Mouse (Mus musculus) limb, embryonic 12.5 days (tissue): ENCODE measurements around the gene Prkce. TPM values are rescaled to one million over a fixed set of nuclear protein-coding genes. Genes with fewer than 3 reads are reported as not detected.

Experiments used
- ATAC-seq: fragments of 200-750 bp; cut with Nextera tagmentation; 2 replicates; pipeline ENCODE4 v1.8.0; 2017; ENCODE audit warnings: low read depth, moderate TSS enrichment; ENCODE audit not compliant: insufficient number of reproducible peaks, insufficient read depth, low FRiP score, low TSS enrichment
- H3K27ac ChIP-seq: fragments of 300-500 bp; sonication (generic); 2 replicates; pipeline ENCODE4 v1.5.1; 2016; ENCODE audit warnings: mild to moderate bottlenecking, moderate library complexity
- H3K27me3 ChIP-seq: fragments of 300-500 bp; sonication (generic); 2 replicates; pipeline ENCODE4 v1.6.1; 2016; ENCODE audit warnings: mild to moderate bottlenecking, moderate library complexity
- H3K36me3 ChIP-seq: fragments of 300-500 bp; sonication (generic); 2 replicates; pipeline ENCODE4 v1.6.1; 2016; ENCODE audit warnings: mild to moderate bottlenecking, moderate library complexity
- H3K4me1 ChIP-seq: fragments of 300-500 bp; sonication (generic); replicated peaks from 2 replicates; pipeline ENCODE4 v1.6.1; 2016
- H3K4me2 ChIP-seq: fragments of 300-500 bp; sonication (generic); 2 replicates; pipeline ENCODE4 v1.6.1; 2016; ENCODE audit warnings: mild to moderate bottlenecking, moderate library complexity
- H3K4me3 ChIP-seq: fragments of 300-500 bp; sonication (generic); replicated peaks from 2 replicates; pipeline ENCODE4 v1.5.1; 2016; ENCODE audit warnings: mild to moderate bottlenecking
- H3K9ac ChIP-seq: fragments of 300-500 bp; sonication (generic); replicated peaks from 2 replicates; pipeline ENCODE4 v1.6.1; 2016; ENCODE audit warnings: mild to moderate bottlenecking, moderate library complexity
- H3K9me3 ChIP-seq: fragments of 300-500 bp; sonication (generic); 2 replicates; pipeline ENCODE4 v1.6.1; 2016; ENCODE audit warnings: mild to moderate bottlenecking, moderate library complexity
- WGBS: fragments of 180-500 bp; shearing (Covaris S2); methylation state at CpG from one replicate; pipeline ENCODE4 v1.1.7; 2016; 5-methylcytosine and 5-hydroxymethylcytosine counted together
- polyA plus RNA-seq: library from polyadenylated mRNA; unstranded; fragments of >200 nt; fragmentation: Nextera tagmentation; extraction: Ambion mirVana; gene quantifications from 2 replicates; pipeline ENCODE4 v1.2.1, GENCODE M21; 2016

Prkce gene
- polyA plus RNA-seq, 1 experiment from 2014 or later, result 7.7 TPM

DNA sequence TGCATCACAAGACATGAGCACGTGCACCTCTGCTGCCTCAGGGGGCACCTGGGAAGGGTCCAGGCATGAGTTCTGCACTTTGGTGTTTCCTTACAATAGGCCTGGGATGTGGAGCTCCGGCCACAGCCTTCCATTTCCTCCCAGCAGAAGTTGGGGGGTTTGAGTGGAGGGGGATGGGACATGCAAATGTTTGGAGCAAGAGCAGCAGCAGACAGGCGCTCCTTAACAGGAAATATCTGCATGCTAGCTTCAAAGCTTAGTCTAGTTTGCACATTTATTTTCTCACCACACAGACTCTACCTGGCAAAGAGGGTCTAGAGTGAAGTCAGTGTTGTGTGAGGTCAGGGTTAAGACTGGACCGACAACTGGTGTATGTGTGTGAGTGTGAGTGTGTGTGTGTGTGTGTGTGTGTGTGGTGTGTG, 169.1 kb downstream of the Prkce start:
- peak overlapping the region; percentile 41; the same call in 1 of the 2 replicates for H3K27ac ChIP-seq

DNA sequence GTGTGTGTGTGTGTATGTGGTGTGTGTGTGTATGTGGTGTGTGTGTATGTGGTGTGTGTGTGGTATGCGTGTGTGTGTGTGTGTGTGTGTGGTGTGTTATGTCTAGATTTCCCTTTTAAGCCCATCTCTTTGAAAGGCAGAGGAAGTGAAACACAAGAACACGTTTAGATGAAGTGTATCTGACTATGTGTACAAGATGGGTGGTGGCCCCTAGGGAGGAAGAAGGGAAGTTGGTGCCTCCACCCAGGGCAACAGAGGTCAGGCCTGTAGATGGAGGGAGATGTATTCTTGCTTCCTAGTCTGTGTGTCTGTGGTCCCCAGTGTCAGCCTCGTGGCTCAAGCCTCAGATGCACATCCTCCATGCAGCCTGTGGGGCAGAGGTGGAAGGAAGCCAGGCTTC, 169.5 kb downstream of the Prkce start:
- H3K4me1 ChIP-seq, result peaks cover 14% of the 10 kb centered on the region
- no peak overlapping the region for H3K4me3 ChIP-seq
- H3K27ac ChIP-seq, result peak overlapping the region; percentile 41; the same call in 1 of the 2 replicates
- H3K9ac ChIP-seq, result no peak overlapping the region
- 70% methylated on average over 3 of the region's 3 CpGs for WGBS
- no peak for ATAC-seq
- no peaks in the 10 kb centered on the region for H3K36me3 ChIP-seq
- H3K27me3 ChIP-seq, result no peaks in the 10 kb centered on the region
- no peak overlapping the region for H3K4me2 ChIP-seq
- H3K9me3 ChIP-seq, result no peaks in the 10 kb centered on the region

More for the DNA sequence above, 169.1 kb downstream of the Prkce start:
- Histone ChIP-seq H3K4me1 (peaks cover 16% of the 10 kb centered on the region), H3K9me3 (no peaks in the 10 kb centered on the region), H3K9ac (no peak overlapping the region), H3K4me2 (no peak overlapping the region), H3K4me3 (no peak overlapping the region), H3K27me3 (no peaks in the 10 kb centered on the region), H3K36me3 (no peaks in the 10 kb centered on the region)
- 53% methylated on average over 4 of the region's 4 CpGs for WGBS
- no peak for ATAC-seq

DNA sequence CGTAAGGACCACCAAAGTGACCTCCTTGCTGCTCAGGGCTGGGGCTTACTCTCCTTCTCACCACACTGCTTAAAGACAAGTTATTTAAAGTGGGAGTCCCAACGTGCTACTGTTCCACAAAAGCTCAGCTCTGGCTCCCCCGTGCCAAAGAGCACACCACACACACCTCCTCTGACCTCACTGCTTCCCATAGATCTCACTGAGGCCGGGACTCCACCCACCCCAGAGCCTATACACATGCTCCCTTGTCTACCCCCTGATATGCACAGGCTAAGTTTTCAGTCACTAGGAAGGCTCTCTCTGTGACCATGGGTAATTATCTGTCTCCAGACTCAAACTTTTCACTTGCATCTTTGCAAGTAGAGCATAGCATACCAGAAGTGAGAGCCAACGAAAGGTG, 170.7 kb downstream of the Prkce start:
- Histone ChIP-seq H3K27me3 (no peaks in the 10 kb centered on the region), H3K4me3 (no peak overlapping the region), H3K9ac (no peak overlapping the region), H3K36me3 (no peaks in the 10 kb centered on the region), H3K4me1 (peaks cover 14% of the 10 kb centered on the region), H3K27ac (no peak overlapping the region), H3K4me2 (no peak overlapping the region), H3K9me3 (no peaks in the 10 kb centered on the region)
- WGBS, result 65% methylated on average over 5 of the region's 5 CpGs
- ATAC-seq, result no peak

DNA sequence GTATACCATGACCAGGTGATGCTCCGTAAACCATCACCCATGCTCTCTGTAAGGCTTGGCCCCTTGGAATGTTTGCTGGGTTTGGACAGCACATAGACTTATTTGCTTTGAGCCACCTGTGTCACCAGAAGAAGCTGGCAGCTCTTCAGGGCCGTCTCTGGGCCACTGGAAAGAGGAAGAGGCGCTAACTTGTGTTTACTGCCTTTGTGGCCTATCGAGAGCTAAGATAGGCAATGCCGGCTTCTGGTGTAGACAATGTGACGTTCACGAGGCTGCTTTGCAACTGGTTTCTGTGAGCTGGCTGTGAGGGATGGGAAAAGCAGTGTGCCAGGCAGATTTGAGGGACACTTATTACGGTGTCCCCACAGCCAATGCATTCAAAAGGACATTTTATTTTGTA, 176.4 kb downstream of the Prkce start:
- H3K4me1 ChIP-seq, result 0 out of 2 replicates have a peak, but pooled peaks cover 8% of the 10 kb centered on the region
- H3K27ac ChIP-seq, result no peak overlapping the region
- H3K9me3 ChIP-seq, result no peaks in the 10 kb centered on the region
- H3K27me3 ChIP-seq, result no peaks in the 10 kb centered on the region
- H3K4me2 ChIP-seq, result no peak overlapping the region
- no peaks in the 10 kb centered on the region for H3K36me3 ChIP-seq
- H3K4me3 ChIP-seq, result no peak overlapping the region
- ATAC-seq, result no peak
- no peak overlapping the region for H3K9ac ChIP-seq
- 68% methylated on average over 8 of the region's 8 CpGs for WGBS

DNA sequence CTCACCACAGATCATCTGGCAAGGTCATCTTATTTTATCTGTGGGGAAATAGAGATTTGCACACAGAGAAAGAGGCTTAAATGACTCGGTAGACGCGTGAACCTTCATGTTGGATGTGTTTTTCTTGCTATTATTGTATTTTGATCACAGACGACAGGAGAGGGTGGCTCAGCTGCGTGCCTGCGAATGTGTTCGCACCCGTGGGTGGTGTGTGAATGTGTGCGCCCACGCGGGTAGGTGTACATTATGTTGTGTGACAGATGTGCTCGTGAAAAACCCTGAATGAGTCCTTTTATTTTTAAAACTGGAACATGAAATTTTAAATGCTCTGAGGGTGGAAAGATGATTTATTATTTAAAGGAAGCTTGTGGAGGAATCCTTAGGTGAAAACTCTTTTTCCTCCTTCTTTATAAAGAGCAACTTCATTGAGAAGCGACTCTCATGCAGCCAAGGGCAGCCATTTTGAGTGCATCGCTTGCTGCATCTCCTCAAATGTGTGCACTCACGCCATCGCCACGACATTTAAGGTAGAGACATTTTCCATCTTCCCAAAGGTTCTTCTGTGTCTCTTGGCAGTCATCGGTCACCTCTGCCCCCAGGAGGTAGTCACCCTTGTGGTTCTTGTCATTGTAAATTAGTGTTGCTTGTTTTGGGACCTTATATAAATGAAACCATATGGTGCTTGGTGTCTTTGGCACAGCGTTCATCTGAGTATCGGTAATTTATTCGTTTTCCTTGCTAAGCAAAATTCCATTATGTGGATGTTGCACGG, 177.8 kb downstream of the Prkce start:
- H3K4me3 ChIP-seq, result no peak overlapping the region
- WGBS, result 81% methylated on average over 22 of the region's 22 CpGs
- H3K4me1 ChIP-seq, result peaks cover 8% of the 10 kb centered on the region; the same call in 1 of the 2 replicates
- no peaks in the 10 kb centered on the region for H3K27me3 ChIP-seq
- no peak overlapping the region for H3K9ac ChIP-seq
- H3K27ac ChIP-seq, result no peak overlapping the region
- no peak overlapping the region for H3K4me2 ChIP-seq
- H3K36me3 ChIP-seq, result no peaks in the 10 kb centered on the region
- ATAC-seq, result no peak
- no peaks in the 10 kb centered on the region for H3K9me3 ChIP-seq

DNA sequence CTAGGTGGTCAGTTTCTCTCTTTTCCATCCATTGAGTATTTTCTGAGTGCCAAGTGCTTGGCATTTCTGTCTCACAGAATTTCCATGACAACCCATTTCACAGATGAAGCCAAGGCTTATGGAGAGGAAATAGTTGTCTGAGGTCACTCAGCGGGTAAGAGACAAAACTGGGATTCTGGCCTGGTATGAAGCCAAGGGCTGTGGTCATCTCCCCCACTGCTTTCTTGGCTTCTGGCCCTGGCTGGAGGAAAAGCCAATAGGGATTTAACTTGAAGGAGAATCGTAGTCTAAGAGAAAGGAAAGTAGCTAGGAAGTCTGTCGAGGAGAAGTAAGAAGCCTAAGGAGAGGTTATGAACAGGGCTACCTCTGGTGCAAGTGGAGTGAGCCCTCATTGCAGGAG, 182.7 kb downstream of the Prkce start:
- H3K9me3 ChIP-seq, result no peaks in the 10 kb centered on the region
- no peak overlapping the region for H3K4me3 ChIP-seq
- no peak for ATAC-seq
- no peak overlapping the region for H3K9ac ChIP-seq
- no peaks in the 10 kb centered on the region for H3K27me3 ChIP-seq
- WGBS, result 85% methylated on average over 3 of the region's 3 CpGs
- peaks cover 29% of the 10 kb centered on the region for H3K4me1 ChIP-seq
- no peak overlapping the region for H3K27ac ChIP-seq
- no peaks in the 10 kb centered on the region for H3K36me3 ChIP-seq
- no peak overlapping the region for H3K4me2 ChIP-seq

DNA sequence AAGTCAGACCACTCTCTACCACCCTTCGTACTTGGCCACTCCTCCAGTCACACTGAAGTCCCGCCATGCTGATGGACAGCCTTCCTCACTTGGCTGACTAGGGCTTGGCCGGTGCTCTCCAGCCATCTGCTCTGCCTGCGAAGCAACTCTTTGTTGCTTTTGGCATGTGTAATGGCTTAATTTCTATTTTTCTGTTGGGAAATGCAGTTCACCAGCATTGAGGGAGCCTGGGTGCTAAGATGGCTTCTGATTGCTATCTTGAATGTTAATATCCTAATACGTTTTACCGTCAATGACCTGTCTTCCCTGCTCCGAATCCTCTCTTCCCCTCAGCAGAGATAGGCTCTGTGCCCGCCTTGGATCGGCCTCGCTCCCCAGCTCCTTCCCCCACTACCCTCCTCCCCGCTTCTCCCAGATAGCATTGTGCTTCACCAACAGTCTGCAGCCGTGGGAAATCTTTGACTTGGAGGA, 183.2 kb downstream of the Prkce start:
- no peak overlapping the region for H3K9ac ChIP-seq
- no peak overlapping the region for H3K4me2 ChIP-seq
- H3K27me3 ChIP-seq, result no peaks in the 10 kb centered on the region
- H3K27ac ChIP-seq, result no peak overlapping the region
- no peak overlapping the region for H3K4me3 ChIP-seq
- H3K4me1 ChIP-seq, result peaks cover 28% of the 10 kb centered on the region
- 75% methylated on average over 12 of the region's 12 CpGs for WGBS
- H3K36me3 ChIP-seq, result no peaks in the 10 kb centered on the region
- H3K9me3 ChIP-seq, result no peaks in the 10 kb centered on the region
- no peak for ATAC-seq

DNA sequence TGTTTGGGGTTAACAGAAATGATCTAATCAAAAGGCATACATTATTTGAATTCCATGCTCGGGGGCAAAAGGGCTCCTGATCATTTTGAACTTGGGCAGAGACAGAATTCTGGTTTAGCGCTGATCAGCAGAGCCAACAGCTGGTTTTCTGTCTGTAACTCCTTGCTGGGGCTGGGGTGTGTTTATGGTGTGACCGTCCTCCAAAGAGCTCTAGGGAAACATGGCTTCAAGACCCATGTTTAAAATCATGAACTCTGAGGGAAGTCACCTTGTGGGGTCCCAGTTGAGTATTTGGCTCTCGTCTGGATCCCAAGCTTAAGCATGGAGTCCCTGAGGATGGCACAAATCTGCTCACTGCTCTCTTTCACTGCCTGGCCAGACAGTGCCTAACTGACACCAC, 183.7 kb downstream of the Prkce start:
- H3K36me3 ChIP-seq, result no peaks in the 10 kb centered on the region
- H3K27me3 ChIP-seq, result no peaks in the 10 kb centered on the region
- H3K4me1 ChIP-seq, result peaks cover 25% of the 10 kb centered on the region
- 59% methylated on average over 4 of the region's 4 CpGs for WGBS
- H3K9me3 ChIP-seq, result no peaks in the 10 kb centered on the region
- H3K4me2 ChIP-seq, result no peak overlapping the region
- no peak overlapping the region for H3K27ac ChIP-seq
- H3K4me3 ChIP-seq, result no peak overlapping the region
- no peak for ATAC-seq
- H3K9ac ChIP-seq, result no peak overlapping the region

DNA sequence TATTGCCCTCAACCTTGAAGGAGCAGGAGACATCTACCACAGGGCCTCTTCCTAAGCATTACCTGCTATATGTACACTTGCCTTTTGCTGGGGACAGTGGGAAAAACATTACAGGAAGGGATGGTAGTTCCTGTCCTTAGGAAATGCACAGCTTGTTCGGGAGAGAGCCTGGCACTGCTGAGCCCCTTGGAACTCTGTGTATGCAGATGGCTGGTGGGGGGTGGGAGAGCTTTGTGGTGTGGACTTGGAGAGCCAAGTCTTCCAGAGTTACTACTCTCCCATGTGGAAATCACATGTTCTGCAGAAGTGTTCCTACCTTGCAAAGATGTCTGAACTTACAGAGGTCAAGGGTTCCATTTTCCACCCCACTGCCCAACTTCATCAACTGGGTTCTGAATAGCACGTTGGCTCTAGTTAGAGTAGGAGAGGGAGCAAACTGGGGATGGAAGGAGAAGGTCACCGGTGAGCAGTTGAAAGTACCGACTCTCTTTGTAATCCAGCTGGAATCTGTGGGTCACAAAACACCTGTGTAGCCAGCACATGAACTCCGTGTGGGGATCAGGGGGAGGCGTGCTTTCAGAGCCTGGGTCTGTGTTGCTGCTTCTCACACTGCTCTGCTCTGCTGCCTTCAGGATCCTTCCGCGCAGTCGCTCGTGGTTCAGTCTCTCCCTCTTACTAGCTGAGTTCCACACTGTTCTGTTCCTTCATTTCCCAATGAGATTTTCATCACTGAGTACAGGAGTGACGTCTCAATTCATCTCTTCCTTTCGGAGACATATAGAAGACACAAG, 184.9 kb downstream of the Prkce start:
- H3K27ac ChIP-seq, result no peak overlapping the region
- WGBS, result 79% methylated on average over 12 of the region's 12 CpGs
- no peaks in the 10 kb centered on the region for H3K36me3 ChIP-seq
- no peak overlapping the region for H3K4me3 ChIP-seq
- peaks cover 25% of the 10 kb centered on the region for H3K4me1 ChIP-seq
- ATAC-seq, result no peak
- no peak overlapping the region for H3K4me2 ChIP-seq
- no peaks in the 10 kb centered on the region for H3K9me3 ChIP-seq
- H3K27me3 ChIP-seq, result no peaks in the 10 kb centered on the region
- H3K9ac ChIP-seq, result no peak overlapping the region

DNA sequence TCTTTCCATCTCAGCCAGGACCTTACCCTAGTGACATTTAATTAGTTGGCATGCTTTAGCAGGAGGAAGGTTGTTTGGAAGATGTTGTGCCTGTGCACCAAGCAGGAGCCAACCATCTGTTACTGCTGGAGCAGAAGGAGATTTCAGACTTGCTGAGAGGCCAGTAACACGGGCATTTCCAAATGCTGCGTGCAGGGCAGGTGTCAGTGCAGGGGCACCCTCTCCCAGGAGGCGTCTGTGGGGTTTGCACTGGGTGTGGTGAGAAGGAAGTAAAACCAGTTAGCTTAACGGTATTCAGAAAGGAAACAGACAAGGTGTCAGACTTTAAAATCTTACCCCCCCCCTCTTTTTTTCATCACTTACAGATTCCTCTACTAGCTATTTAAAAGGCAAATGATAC, 186.1 kb downstream of the Prkce start:
- no peak for ATAC-seq
- Histone ChIP-seq H3K4me1 (peaks cover 36% of the 10 kb centered on the region), H3K27ac (no peak overlapping the region), H3K9ac (no peak overlapping the region), H3K27me3 (no peaks in the 10 kb centered on the region), H3K36me3 (no peaks in the 10 kb centered on the region), H3K4me3 (no peak overlapping the region), H3K9me3 (no peaks in the 10 kb centered on the region), H3K4me2 (no peak overlapping the region)
- WGBS, result 49% methylated on average over 4 of the region's 4 CpGs

DNA sequence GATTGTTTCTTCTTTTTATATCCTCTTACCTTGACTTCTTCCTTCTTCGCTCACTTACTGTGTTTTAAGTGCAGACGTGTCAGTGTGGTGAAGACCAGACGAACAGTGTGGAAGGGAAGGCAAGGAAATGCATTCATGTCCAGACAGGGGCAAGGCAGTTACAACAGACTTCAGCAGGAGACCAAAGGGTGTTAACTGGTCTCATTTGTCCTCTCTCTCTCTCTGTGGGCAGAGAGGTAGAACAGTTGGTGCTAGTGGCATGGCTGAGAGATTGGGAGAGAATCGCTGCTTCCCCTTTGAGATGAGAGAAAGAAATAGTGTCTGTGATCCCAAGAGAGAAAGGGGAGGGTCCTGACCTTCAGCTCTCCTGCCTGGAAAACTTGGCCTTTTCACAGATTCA, 186.5 kb downstream of the Prkce start:
- no peak for ATAC-seq
- no peak overlapping the region for H3K4me3 ChIP-seq
- H3K9me3 ChIP-seq, result no peaks in the 10 kb centered on the region
- WGBS, result 65% methylated on average over 3 of the region's 4 CpGs
- H3K27ac ChIP-seq, result no peak overlapping the region
- H3K36me3 ChIP-seq, result no peaks in the 10 kb centered on the region
- H3K9ac ChIP-seq, result no peak overlapping the region
- H3K27me3 ChIP-seq, result no peaks in the 10 kb centered on the region
- H3K4me2 ChIP-seq, result no peak overlapping the region
- peaks cover 40% of the 10 kb centered on the region for H3K4me1 ChIP-seq
